Mouse (Mus musculus) CD4-positive, CD25-positive, alpha-beta regulatory T cell (primary cell): ENCODE data around the gene Efemp1. TPM values are rescaled to one million over a fixed set of nuclear protein-coding genes. Genes with fewer than 3 reads are reported as not detected.

ENCODE experiments used
- polyA plus RNA-seq: library from polyadenylated mRNA; unstranded; fragments of 100-300 nt; shearing (Covaris generic); gene quantifications from one replicate; pipeline ENCODE4 v1.2.1, GENCODE M21; 2017

Efemp1 gene
- polyA plus RNA-seq: not detected

DNA sequence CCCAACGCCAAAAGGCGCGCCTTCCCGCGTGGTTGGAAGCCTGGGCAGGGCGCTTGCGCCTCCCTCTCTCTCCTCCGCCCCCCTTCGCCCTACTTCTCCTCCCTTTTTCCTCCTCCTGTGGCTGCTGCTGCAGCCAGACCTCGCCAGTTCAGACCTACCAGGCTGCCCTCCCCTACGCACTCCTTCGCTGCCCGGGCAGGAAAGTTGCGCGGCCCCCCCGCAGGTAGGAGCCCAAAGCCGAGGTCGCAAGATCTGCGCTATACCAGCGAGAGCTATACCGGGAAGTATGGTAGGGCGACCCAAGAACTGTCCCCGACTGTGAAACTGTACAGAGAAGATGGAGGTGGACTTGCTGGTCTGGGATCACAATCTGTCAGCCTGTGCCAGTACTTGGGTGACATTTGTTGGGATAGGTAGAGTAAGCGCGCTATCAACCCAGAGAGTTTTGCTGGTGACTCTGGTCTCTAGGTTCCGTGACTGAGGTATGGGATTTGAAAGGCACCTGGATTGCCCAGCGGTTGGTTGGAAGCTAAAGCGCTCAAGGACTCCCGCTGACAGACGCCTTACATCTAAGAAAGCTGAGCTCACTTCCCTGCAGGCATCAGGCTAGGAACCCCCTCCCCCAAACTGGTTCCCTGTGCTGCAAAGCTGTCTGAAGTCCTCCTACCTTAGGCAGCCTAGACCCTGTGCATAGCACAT is at the start of gene Efemp1:
TSS of gene Efemp1 (plus strand) at position 103 of the 699 bp plus-strand sequence.

